In genomic region chr11:87756251-87756820, GRCm38 (mm10) we compare ENCODE assay signal across 8 mouse cellular contexts. TPM values are rescaled to one million over a fixed set of nuclear protein-coding genes. Genes with fewer than 3 reads are reported as not detected.
DNase-seq lines count a peak whose midpoint lies in the region; ATAC-seq and TF ChIP-seq lines count a peak whose summit lies in the region.

No protein-coding gene starts in this region.

- no peak overlapping the region for H3K4me2 ChIP-seq in kidney, embryonic 15.5 days
- no peak overlapping the region for H3K4me2 ChIP-seq in kidney, embryonic 16.5 days (replicated peaks; ENCODE audit: low read depth, low read length)
- H3K4me2 ChIP-seq in lung, embryonic 14.5 days, result no peak overlapping the region
- no peak overlapping the region for H3K4me2 ChIP-seq in stomach, postnatal 0 days (replicated peaks; ENCODE audit: low read depth)
- no peak overlapping the region for H3K4me2 ChIP-seq in hindbrain, embryonic 12.5 days (replicated peaks)

- H3K9ac ChIP-seq in kidney, embryonic 15.5 days, result no peak overlapping the region
- H3K9ac ChIP-seq in kidney, embryonic 16.5 days (replicated peaks; ENCODE audit: low read length), result no peak overlapping the region
- no peak overlapping the region for H3K9ac ChIP-seq in lung, embryonic 14.5 days
- no peak overlapping the region for H3K9ac ChIP-seq in stomach, postnatal 0 days (ENCODE audit: low read length)
- no peak overlapping the region for H3K9ac ChIP-seq in hindbrain, embryonic 12.5 days

- ATAC-seq in kidney, embryonic 15.5 days (replicated peaks; ENCODE audit: low FRiP score), result no peak
- ATAC-seq in kidney, embryonic 16.5 days (ENCODE audit: low FRiP score, low TSS enrichment), result no peak
- ATAC-seq in lung, embryonic 14.5 days (ENCODE audit: insufficient read depth), result no peak
- ATAC-seq in stomach, postnatal 0 days (ENCODE audit: low FRiP score, low TSS enrichment), result 0 out of 2 replicates have a peak, but pooled peaks have one; percentile 23
- no peak for ATAC-seq in hindbrain, embryonic 12.5 days (ENCODE audit: low FRiP score)

- H3K4me3 ChIP-seq in kidney, embryonic 15.5 days (replicated peaks), result peak overlapping the region; percentile 14; the same call in 1 of the 2 replicates
- H3K4me3 ChIP-seq in kidney, embryonic 16.5 days (ENCODE audit: low read length), result no peak overlapping the region
- peak overlapping the region; percentile 19; the same call in 1 of the 2 replicates for H3K4me3 ChIP-seq in lung, embryonic 14.5 days (ENCODE audit: low read depth, low read length)
- H3K4me3 ChIP-seq in stomach, postnatal 0 days (ENCODE audit: low read depth, low read length), result no peak overlapping the region
- H3K4me3 ChIP-seq in hindbrain, embryonic 12.5 days, result no peak overlapping the region

- TF ChIP-seq EP300 in stomach, postnatal 0 days (optimal IDR thresholded peaks at IDR 0.05), result no peak

- no peaks in the 10 kb centered on the region for H3K36me3 ChIP-seq in kidney, embryonic 15.5 days
- H3K36me3 ChIP-seq in kidney, embryonic 16.5 days (ENCODE audit: insufficient read depth, low read length), result no peaks in the 10 kb centered on the region
- no peaks in the 10 kb centered on the region for H3K36me3 ChIP-seq in lung, embryonic 14.5 days (ENCODE audit: insufficient read depth)
- H3K36me3 ChIP-seq in stomach, postnatal 0 days (ENCODE audit: control insufficient read depth, insufficient read depth, low read length), result no peaks in the 10 kb centered on the region
- H3K36me3 ChIP-seq in hindbrain, embryonic 12.5 days, result no peaks in the 10 kb centered on the region

- TF ChIP-seq CTCF in lung, embryonic 14.5 days (IDR thresholded peaks at IDR 0.05; ENCODE audit: low read depth), result no peak
- TF ChIP-seq CTCF in stomach, postnatal 0 days (IDR thresholded peaks at IDR 0.05; ENCODE audit: low read depth), result no peak

- H3K9me3 ChIP-seq in kidney, embryonic 15.5 days (replicated peaks), result no peaks in the 10 kb centered on the region
- H3K9me3 ChIP-seq in kidney, embryonic 16.5 days (ENCODE audit: low read length), result no peaks in the 10 kb centered on the region
- no peaks in the 10 kb centered on the region for H3K9me3 ChIP-seq in lung, embryonic 14.5 days (ENCODE audit: low read depth, low read length)
- H3K9me3 ChIP-seq in stomach, postnatal 0 days (ENCODE audit: control insufficient read depth, low read length), result no peaks in the 10 kb centered on the region
- no peaks in the 10 kb centered on the region for H3K9me3 ChIP-seq in hindbrain, embryonic 12.5 days (replicated peaks)

- WGBS in kidney, embryonic 15.5 days, result 79% methylated on average over 15 of the region's 15 CpGs
- WGBS in kidney, embryonic 16.5 days, result 79% methylated on average over 15 of the region's 15 CpGs
- WGBS in lung, embryonic 14.5 days, result 85% methylated on average over 15 of the region's 15 CpGs
- 81% methylated on average over 15 of the region's 15 CpGs for WGBS in stomach, postnatal 0 days
- whole genome bisulfite sequencing in hindbrain, embryonic 12.5 days, result 92% methylated on average over 15 of the region's 15 CpGs

- H3K27ac ChIP-seq in kidney, embryonic 15.5 days, result no peak overlapping the region
- no peak overlapping the region for H3K27ac ChIP-seq in kidney, embryonic 16.5 days (ENCODE audit: low read length)
- H3K27ac ChIP-seq in lung, embryonic 14.5 days (ENCODE audit: low read depth), result peak overlapping the region; percentile 40; the same call in 1 of the 2 replicates
- no peak overlapping the region for H3K27ac ChIP-seq in stomach, postnatal 0 days (replicated peaks)
- no peak overlapping the region for H3K27ac ChIP-seq in hindbrain, embryonic 12.5 days

- peak; percentile 30 to 65 for DNase-seq in heart, adult 9 months (ENCODE audit: low spot score in 2 of 2)
- DNase-seq in lung, embryonic 14.5 days, result no peak
- no peak for DNase-seq in stomach, postnatal 0 days (ENCODE audit: low spot score)
- DNase-seq in right cerebral cortex, postnatal 4 days, result no peak
- no peak for DNase-seq in urinary bladder, postnatal 10 days (ENCODE audit: low spot score)

- H3K4me1 ChIP-seq in kidney, embryonic 15.5 days, result peaks cover 22% of the 10 kb centered on the region
- H3K4me1 ChIP-seq in kidney, embryonic 16.5 days (ENCODE audit: insufficient read depth, low read length), result no peaks in the 10 kb centered on the region
- H3K4me1 ChIP-seq in lung, embryonic 14.5 days (ENCODE audit: insufficient read depth), result no peaks in the 10 kb centered on the region
- H3K4me1 ChIP-seq in stomach, postnatal 0 days (replicated peaks; ENCODE audit: control insufficient read depth, insufficient read depth), result no peaks in the 10 kb centered on the region
- peaks cover 9% of the 10 kb centered on the region for H3K4me1 ChIP-seq in hindbrain, embryonic 12.5 days

- H3K27me3 ChIP-seq in kidney, embryonic 15.5 days, result peaks cover 24% of the 10 kb centered on the region
- H3K27me3 ChIP-seq in kidney, embryonic 16.5 days (ENCODE audit: insufficient read depth, low read length), result peaks cover 20% of the 10 kb centered on the region
- peaks cover 20% of the 10 kb centered on the region for H3K27me3 ChIP-seq in lung, embryonic 14.5 days (ENCODE audit: insufficient read depth, low read length)
- H3K27me3 ChIP-seq in stomach, postnatal 0 days (ENCODE audit: control insufficient read depth, insufficient read depth, low read length), result peaks cover 3% of the 10 kb centered on the region; the same call in 1 of the 2 replicates
- peaks cover 17% of the 10 kb centered on the region for H3K27me3 ChIP-seq in hindbrain, embryonic 12.5 days

RNA-seq across cellular contexts. Expression of gene Tspoap1, which starts 4.0 kb away (rescaled TPM):
- polyA plus RNA-seq in kidney, embryonic 15.5 days (2015; fragmentation: Nextera tagmentation; extraction: Ambion mirVana), result 4.4 and 5.1 TPM in 2 replicates
- 4.7 and 5.6 TPM in 2 replicates for polyA plus RNA-seq in kidney, embryonic 16.5 days (2015; fragmentation: Nextera tagmentation; extraction: Ambion mirVana)
- 1.5 and 2.5 TPM in 2 replicates for polyA plus RNA-seq in lung, embryonic 14.5 days (2014; fragmentation: Nextera tagmentation; extraction: Ambion mirVana)
- polyA plus RNA-seq in stomach, postnatal 0 days (2015; fragmentation: Nextera tagmentation; extraction: Ambion mirVana), result 0.56 and 0.70 TPM in 2 replicates
- 30.5 and 32.7 TPM in 2 replicates for polyA plus RNA-seq in hindbrain, embryonic 12.5 days (2016; fragmentation: Nextera tagmentation; extraction: Ambion mirVana)

RNA-seq across cellular contexts. Expression of gene Supt4a, which starts 19.0 kb away (rescaled TPM):
- 164 and 168 TPM in 2 replicates for polyA plus RNA-seq in kidney, embryonic 15.5 days (2015; fragmentation: Nextera tagmentation; extraction: Ambion mirVana)
- polyA plus RNA-seq in kidney, embryonic 16.5 days (2015; fragmentation: Nextera tagmentation; extraction: Ambion mirVana), result 156 and 161 TPM in 2 replicates
- polyA plus RNA-seq in lung, embryonic 14.5 days (2014; fragmentation: Nextera tagmentation; extraction: Ambion mirVana), result 145 and 146 TPM in 2 replicates
- polyA plus RNA-seq in stomach, postnatal 0 days (2015; fragmentation: Nextera tagmentation; extraction: Ambion mirVana), result 119 and 121 TPM in 2 replicates
- polyA plus RNA-seq in hindbrain, embryonic 12.5 days (2016; fragmentation: Nextera tagmentation; extraction: Ambion mirVana), result 129 and 141 TPM in 2 replicates

RNA-seq across cellular contexts. Expression of gene Mpo, which starts 37.0 kb away (rescaled TPM):
- polyA plus RNA-seq in kidney, embryonic 15.5 days (2015; fragmentation: Nextera tagmentation; extraction: Ambion mirVana), result 4.2 and 5.7 TPM in 2 replicates
- polyA plus RNA-seq in kidney, embryonic 16.5 days (2015; fragmentation: Nextera tagmentation; extraction: Ambion mirVana), result 1.1 and 1.3 TPM in 2 replicates
- polyA plus RNA-seq in lung, embryonic 14.5 days (2014; fragmentation: Nextera tagmentation; extraction: Ambion mirVana), result 0.37 and 0.89 TPM in 2 replicates
- 0.52 and 0.74 TPM in 2 replicates for polyA plus RNA-seq in stomach, postnatal 0 days (2015; fragmentation: Nextera tagmentation; extraction: Ambion mirVana)
- 1.7 and 2.3 TPM in 2 replicates for polyA plus RNA-seq in hindbrain, embryonic 12.5 days (2016; fragmentation: Nextera tagmentation; extraction: Ambion mirVana)

Comparison
In these comparisons a context has a peak if more than half of its experiments do, and no peak if none do; other contexts are left out.
1. H3K4me3 ChIP-seq: peak in kidney, embryonic 15.5 days (single experiment) and lung, embryonic 14.5 days (single experiment); none in kidney, embryonic 16.5 days (single experiment), stomach, postnatal 0 days (single experiment) and hindbrain, embryonic 12.5 days (single experiment).
2. DNase-seq: peak in heart, adult 9 months (2 of 2); none in lung, embryonic 14.5 days (single experiment), stomach, postnatal 0 days (single experiment), right cerebral cortex, postnatal 4 days (single experiment) and urinary bladder, postnatal 10 days (single experiment).